Mouse (Mus musculus) heart, postnatal 0 days (tissue): ENCODE measurements at regions not wholly inside any gene's neighbourhood (a gene's known extent, or its start where the extent isn't known, plus 50 kb on each side); places are given as distances from the start of the nearest gene placed in this dataset.

Experiments
- ATAC-seq: fragments of 200-750 bp; cut with Nextera tagmentation; 2 replicates; pipeline ENCODE4 v1.8.0; 2017; ENCODE audit warnings: low read depth, moderate number of reproducible peaks, moderate library complexity; ENCODE audit not compliant: insufficient read depth
- DNase-seq: peaks from one replicate; pipeline ENCODE4 v3.0.0-alpha.2; 2016; ENCODE audit warnings: low spot score
- H3K27ac ChIP-seq: fragments of 300-500 bp; sonication (generic); 2 replicates; pipeline ENCODE4 v1.5.1; 2014; ENCODE audit warnings: low read depth, mild to moderate bottlenecking
- H3K27me3 ChIP-seq: fragments of 300-500 bp; sonication (generic); 2 replicates; pipeline ENCODE4 v1.6.1; 2014; ENCODE audit warnings: low read length, mixed read lengths; ENCODE audit not compliant: control insufficient read depth, insufficient read depth
- H3K36me3 ChIP-seq: fragments of 300-500 bp; sonication (generic); replicated peaks from 2 replicates; pipeline ENCODE4 v1.6.1; 2014; ENCODE audit warnings: low read length, mixed read lengths; ENCODE audit not compliant: control insufficient read depth, insufficient read depth
- H3K4me1 ChIP-seq: fragments of 300-500 bp; sonication (generic); 2 replicates; pipeline ENCODE4 v1.6.1; 2014; ENCODE audit warnings: antibody characterized with exemption; ENCODE audit not compliant: control insufficient read depth, insufficient read depth
- H3K4me2 ChIP-seq: fragments of 300-500 bp; sonication (generic); 2 replicates; pipeline ENCODE4 v1.6.1; 2014; ENCODE audit warnings: low read depth, mild to moderate bottlenecking, low read length, moderate library complexity
- H3K4me3 ChIP-seq: fragments of 300-500 bp; sonication (generic); 2 replicates; pipeline ENCODE4 v1.5.1; 2014; ENCODE audit warnings: low read depth, low read length
- H3K9ac ChIP-seq: fragments of 300-500 bp; sonication (generic); replicated peaks from 2 replicates; pipeline ENCODE4 v1.6.1; 2014; ENCODE audit warnings: low read depth, low read length, mixed read lengths
- H3K9me3 ChIP-seq: fragments of 300-500 bp; sonication (generic); replicated peaks from 2 replicates; pipeline ENCODE4 v1.6.1; 2016; ENCODE audit warnings: low read length; ENCODE audit not compliant: control insufficient read depth
- CTCF ChIP-seq: IDR thresholded peaks from 2 replicates; pipeline ENCODE4 v1.5.1; 2016; ENCODE audit warnings: antibody characterized with exemption, control low read depth, low read depth
- EP300 ChIP-seq: IDR thresholded peaks from 2 replicates; pipeline ENCODE4 v1.6.1; 2016; ENCODE audit warnings: antibody characterized with exemption, low read depth
- WGBS: fragments of 180-500 bp; shearing (Covaris S2); extraction: QIAGEN DNeasy Blood & Tissue Kit; methylation state at CpG from one replicate; pipeline ENCODE4 v1.1.7; 2014; 5-methylcytosine and 5-hydroxymethylcytosine counted together

DNA sequence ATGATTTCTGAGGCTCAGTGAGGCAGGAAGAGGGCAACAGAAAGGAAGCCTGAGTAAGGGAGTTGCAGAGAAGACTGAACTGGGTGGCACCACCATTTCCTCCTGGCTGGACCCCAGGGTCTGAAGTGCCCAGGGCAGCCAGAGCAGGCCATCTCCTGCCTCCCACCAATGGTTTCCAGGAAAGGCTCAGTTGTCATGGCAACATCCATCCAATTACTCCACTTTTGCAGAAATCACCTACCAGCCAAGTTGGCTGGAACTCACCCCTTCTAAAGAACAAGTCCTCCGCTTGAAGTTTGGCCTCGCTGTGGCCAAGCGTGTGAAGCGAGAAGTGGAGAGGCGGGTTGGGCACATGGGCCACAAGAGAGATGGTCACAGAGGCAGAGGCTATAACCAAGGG, 67.8 kb downstream of the Gm11733 start:
- ATAC-seq (no peak), DNase-seq (no peak)
- Histone ChIP-seq H3K9me3 (no peaks in the 10 kb centered on the region), H3K4me2 (no peak overlapping the region), H3K36me3 (no peaks in the 10 kb centered on the region), H3K4me1 (no peaks in the 10 kb centered on the region), H3K9ac (no peak overlapping the region), H3K27me3 (no peaks in the 10 kb centered on the region), H3K27ac (no peak overlapping the region), H3K4me3 (no peak overlapping the region)
- TF ChIP-seq EP300, result no peak
- TF ChIP-seq CTCF, result no peak
- 90% methylated on average over 5 of the region's 5 CpGs for WGBS

GRCm38 (mm10) chr11:117552430-117552969, 68.3 kb downstream of the Gm11733 start:
- TF ChIP-seq EP300 (no peak), CTCF (no peak)
- no peak for DNase-seq
- H3K27ac ChIP-seq, result no peak overlapping the region
- H3K9me3 ChIP-seq, result no peaks in the 10 kb centered on the region
- no peak for ATAC-seq
- 81% methylated on average over 8 of the region's 8 CpGs for WGBS
- no peaks in the 10 kb centered on the region for H3K4me1 ChIP-seq
- no peaks in the 10 kb centered on the region for H3K36me3 ChIP-seq
- no peaks in the 10 kb centered on the region for H3K27me3 ChIP-seq
- no peak overlapping the region for H3K4me2 ChIP-seq
- H3K4me3 ChIP-seq, result no peak overlapping the region
- no peak overlapping the region for H3K9ac ChIP-seq

- no peak for DNase-seq
- no peak overlapping the region for H3K27ac ChIP-seq
- no peak for ATAC-seq
These were observed 69.9 kb downstream of the Gm11733 start for GRCm38 (mm10) chr11:117554111-117554510.

GRCm38 (mm10) chr11:117557474-117558381, 73.6 kb downstream of the Gm11733 start:
- Histone ChIP-seq H3K9me3 (peaks cover 4% of the 10 kb centered on the region; the same call in 1 of the 2 replicates), H3K36me3 (no peaks in the 10 kb centered on the region), H3K4me2 (no peak overlapping the region), H3K4me1 (no peaks in the 10 kb centered on the region), H3K27me3 (no peaks in the 10 kb centered on the region), H3K27ac (peak overlapping the region; percentile 80), H3K4me3 (no peak overlapping the region), H3K9ac (no peak overlapping the region)
- 62% methylated on average over 16 of the region's 16 CpGs for WGBS
- peak; percentile 87 for ATAC-seq
- peak; percentile 59 for DNase-seq
- TF ChIP-seq CTCF (no peak), EP300 (peak; percentile 68; the same call in 1 of the 2 replicates)

More at GRCm38 (mm10) chr11:117554111-117554510, 69.9 kb downstream of the Gm11733 start:
- Histone ChIP-seq H3K36me3 (no peaks in the 10 kb centered on the region), H3K9ac (no peak overlapping the region), H3K9me3 (no peaks in the 10 kb centered on the region), H3K4me3 (no peak overlapping the region), H3K4me2 (no peak overlapping the region), H3K4me1 (no peaks in the 10 kb centered on the region), H3K27me3 (no peaks in the 10 kb centered on the region)
- WGBS, result 54% methylated on average over 10 of the region's 10 CpGs
- TF ChIP-seq CTCF, result no peak
- TF ChIP-seq EP300, result 0 out of 2 replicates have a peak, but pooled peaks have one; percentile 78

DNA sequence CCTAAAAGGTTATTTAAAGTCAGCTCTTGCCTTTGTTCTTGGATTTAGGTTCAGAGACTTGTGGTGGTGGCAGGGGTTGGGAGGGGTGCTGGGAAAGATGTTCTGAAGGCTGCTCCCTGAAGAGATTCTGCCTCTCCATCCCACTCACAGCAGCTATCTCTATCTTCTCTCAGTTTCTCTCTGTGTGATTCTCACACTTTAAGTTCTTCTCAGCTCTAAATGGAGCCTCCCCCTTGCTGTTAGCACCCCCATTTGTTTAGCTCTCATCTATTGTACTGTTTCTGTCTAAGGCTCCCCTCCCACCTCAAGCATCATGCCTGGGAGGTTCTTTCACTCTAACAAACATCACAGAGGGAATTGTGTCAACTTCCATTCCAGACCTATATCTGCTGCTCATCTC, 75.7 kb downstream of the Gm11733 start:
- Histone ChIP-seq H3K4me1 (no peaks in the 10 kb centered on the region), H3K4me3 (no peak overlapping the region), H3K9ac (no peak overlapping the region), H3K27ac (no peak overlapping the region), H3K4me2 (no peak overlapping the region), H3K9me3 (peaks cover 4% of the 10 kb centered on the region; the same call in 1 of the 2 replicates), H3K27me3 (no peaks in the 10 kb centered on the region), H3K36me3 (no peaks in the 10 kb centered on the region)
- ATAC-seq, result no peak
- no peak for DNase-seq
- TF ChIP-seq EP300, result no peak
